Mouse (Mus musculus) ES-Bruce4 (cell line): ENCODE measurements around the gene Pla2g4a. TPM values are rescaled to one million over a fixed set of nuclear protein-coding genes. Genes with fewer than 3 reads are reported as not detected.

Source experiments
- H3K27ac ChIP-seq: 2 replicates; pipeline ENCODE4 v1.5.1; 2012; ENCODE audit warnings: low read length, inconsistent platforms; ENCODE audit not compliant: insufficient read depth
- H3K27me3 ChIP-seq: 2 replicates; pipeline ENCODE4 v1.6.1; 2012; ENCODE audit warnings: mild to moderate bottlenecking, low read length, inconsistent platforms; ENCODE audit not compliant: control insufficient read depth, poor library complexity, insufficient read depth, severe bottlenecking
- H3K36me3 ChIP-seq: 2 replicates; pipeline ENCODE4 v1.6.1; 2012; ENCODE audit warnings: inconsistent platforms, mild to moderate bottlenecking, low read length, moderate library complexity; ENCODE audit not compliant: control insufficient read depth, poor library complexity, insufficient read depth, severe bottlenecking
- H3K4me1 ChIP-seq: one replicate; pipeline ENCODE4 v1.8.1; 2011; ENCODE audit warnings: low read length; ENCODE audit not compliant: control insufficient read depth, insufficient read depth
- H3K4me3 ChIP-seq: 2 replicates; pipeline ENCODE4 v1.5.1; 2011; ENCODE audit warnings: low read depth, mild to moderate bottlenecking, low read length
- H3K9ac ChIP-seq: 2 replicates; pipeline ENCODE4 v1.6.1; 2012; ENCODE audit warnings: low read depth, mild to moderate bottlenecking, inconsistent platforms; ENCODE audit not compliant: poor library complexity, severe bottlenecking
- H3K9me3 ChIP-seq: replicated peaks from 2 replicates; pipeline ENCODE4 v1.6.1; 2012; ENCODE audit warnings: mild to moderate bottlenecking, low read length, inconsistent platforms; ENCODE audit not compliant: control insufficient read depth, poor library complexity, insufficient read depth, severe bottlenecking
- CTCF ChIP-seq: IDR thresholded peaks from one replicate; pipeline ENCODE4 v1.8.1; 2011; ENCODE audit warnings: low read depth, low read length
- EP300 ChIP-seq: IDR thresholded peaks from 2 replicates; pipeline ENCODE4 v1.6.1; 2011; ENCODE audit warnings: low read depth, low read length; ENCODE audit not compliant: insufficient read depth
- POLR2A ChIP-seq: IDR thresholded peaks from one replicate; pipeline ENCODE4 v1.8.1; 2011; ENCODE audit warnings: low read length; ENCODE audit not compliant: insufficient read depth
- polyA plus RNA-seq: library from polyadenylated mRNA; stranded (reverse); fragments of >200 nt; gene quantifications from 2 replicates; pipeline ENCODE4 v1.2.4, GENCODE M21; 2011; ENCODE audit warnings: low read depth; ENCODE audit not compliant: missing spikeins, insufficient read depth, insufficient read length

The Pla2g4a gene
- polyA plus RNA-seq, 1 experiment = 5.7 TPM

- Histone ChIP-seq H3K9ac (no peak overlapping the region), H3K27ac (no peak overlapping the region), H3K4me1 (no peaks in the 10 kb centered on the region), H3K4me3 (no peak overlapping the region), H3K36me3 (no peaks in the 10 kb centered on the region), H3K9me3 (no peaks in the 10 kb centered on the region), H3K27me3 (no peaks in the 10 kb centered on the region)
- TF ChIP-seq CTCF = peak; percentile 17
- TF ChIP-seq POLR2A = no peak
- TF ChIP-seq EP300 = no peak
These were observed 102.4 kb downstream of the Pla2g4a start for GRCm38 (mm10) chr1:149858734-149859133.

DNA sequence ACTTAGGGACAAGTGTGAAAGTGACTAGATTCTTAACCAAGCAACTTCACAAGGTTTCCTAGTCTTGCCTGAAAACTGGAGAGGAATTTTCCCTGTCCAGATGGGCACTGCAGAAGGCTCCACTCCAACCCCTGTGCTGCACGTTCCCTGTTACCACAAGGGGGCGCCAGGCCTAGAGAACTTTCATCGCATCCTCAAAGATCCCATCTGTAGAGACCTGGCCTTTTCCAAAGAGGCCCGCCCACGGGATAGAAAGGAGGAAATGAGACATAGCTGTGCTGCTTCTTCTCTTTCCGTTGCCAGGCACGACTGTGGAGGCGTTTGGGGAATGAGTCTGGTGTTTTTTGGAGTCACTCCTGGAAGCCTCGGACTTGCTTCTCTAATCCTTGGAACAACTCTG is 104.4 kb downstream of the Pla2g4a start:
- H3K36me3 ChIP-seq = no peaks in the 10 kb centered on the region
- no peak overlapping the region for H3K27ac ChIP-seq
- H3K4me3 ChIP-seq = no peak overlapping the region
- TF ChIP-seq EP300 = no peak
- peak; percentile 78 for TF ChIP-seq CTCF
- TF ChIP-seq POLR2A = no peak
- no peaks in the 10 kb centered on the region for H3K9me3 ChIP-seq
- H3K4me1 ChIP-seq = no peaks in the 10 kb centered on the region
- no peaks in the 10 kb centered on the region for H3K27me3 ChIP-seq
- no peak overlapping the region for H3K9ac ChIP-seq

GRCm38 (mm10) chr1:149855581-149855980 is 105.5 kb downstream of the Pla2g4a start:
- Histone ChIP-seq H3K9ac (no peak overlapping the region), H3K36me3 (no peaks in the 10 kb centered on the region), H3K27ac (no peak overlapping the region), H3K9me3 (no peaks in the 10 kb centered on the region), H3K27me3 (no peaks in the 10 kb centered on the region), H3K4me3 (no peak overlapping the region), H3K4me1 (no peaks in the 10 kb centered on the region)
- TF ChIP-seq POLR2A (no peak), EP300 (no peak), CTCF (no peak)

DNA sequence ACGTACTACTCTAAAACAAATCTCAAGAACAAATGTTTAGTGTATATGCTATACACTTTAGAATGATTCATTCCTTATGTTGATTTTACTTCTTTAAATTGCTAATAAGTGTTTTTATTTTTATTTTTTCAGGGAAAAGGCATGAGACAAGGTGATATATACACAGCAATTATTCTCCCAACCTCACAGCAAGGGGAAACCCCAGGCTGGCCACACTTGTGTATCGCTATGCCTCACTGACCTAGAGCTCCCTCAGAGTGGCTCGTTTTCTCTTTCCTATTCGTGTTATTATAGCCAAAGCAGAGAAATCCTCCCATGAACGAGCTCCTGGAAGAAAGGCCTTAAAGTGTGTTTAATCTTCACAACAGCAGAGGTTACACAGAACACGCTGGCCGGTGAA is 106.2 kb downstream of the Pla2g4a start:
- TF ChIP-seq CTCF (no peak), EP300 (no peak), POLR2A (no peak)
- no peaks in the 10 kb centered on the region for H3K9me3 ChIP-seq
- H3K36me3 ChIP-seq = no peaks in the 10 kb centered on the region
- no peak overlapping the region for H3K27ac ChIP-seq
- H3K9ac ChIP-seq = no peak overlapping the region
- no peaks in the 10 kb centered on the region for H3K27me3 ChIP-seq
- H3K4me1 ChIP-seq = no peaks in the 10 kb centered on the region
- no peak overlapping the region for H3K4me3 ChIP-seq

GRCm38 (mm10) chr1:149846655-149847054 is 114.4 kb downstream of the Pla2g4a start:
- Histone ChIP-seq H3K9ac (no peak overlapping the region), H3K27me3 (no peaks in the 10 kb centered on the region), H3K4me1 (no peaks in the 10 kb centered on the region), H3K36me3 (no peaks in the 10 kb centered on the region), H3K27ac (no peak overlapping the region), H3K4me3 (no peak overlapping the region), H3K9me3 (no peaks in the 10 kb centered on the region)
- TF ChIP-seq POLR2A = no peak
- TF ChIP-seq EP300 = no peak

DNA sequence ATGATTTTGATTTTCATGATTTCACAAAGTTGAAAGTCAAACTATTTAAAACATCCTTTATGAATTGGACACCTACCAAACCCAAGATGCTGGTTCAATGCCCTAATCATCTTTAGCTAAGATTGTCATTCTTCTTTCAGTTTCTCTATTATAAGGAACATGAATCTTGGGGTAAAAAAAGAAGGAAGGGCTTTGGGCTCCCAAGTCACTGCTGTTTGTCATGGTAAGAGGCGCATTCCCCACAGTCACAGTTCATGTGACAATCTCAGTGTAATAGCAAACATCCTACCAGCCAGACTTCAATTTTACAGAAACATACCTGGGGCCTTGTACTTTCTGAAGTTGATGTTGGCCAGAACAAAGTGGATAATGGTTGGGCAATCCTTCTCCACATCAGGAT is 119.2 kb downstream of the Pla2g4a start:
- Histone ChIP-seq H3K4me3 (no peak overlapping the region), H3K9me3 (no peaks in the 10 kb centered on the region), H3K36me3 (no peaks in the 10 kb centered on the region), H3K4me1 (no peaks in the 10 kb centered on the region), H3K27me3 (no peaks in the 10 kb centered on the region), H3K27ac (no peak overlapping the region), H3K9ac (no peak overlapping the region)
- TF ChIP-seq POLR2A = no peak
- TF ChIP-seq CTCF = no peak
- TF ChIP-seq EP300 = no peak
